Mouse (Mus musculus) adipose tissue, adult 10 weeks (tissue): ENCODE data around the gene Ptgds. TPM values are rescaled to one million over a fixed set of nuclear protein-coding genes. Genes with fewer than 3 reads are reported as not detected.

Source experiments
- polyA plus RNA-seq: library from polyadenylated mRNA; stranded (reverse); fragments of 350-450 nt; fragmentation: Illumina TruSeq; extraction: RNeasy Lipid Tissue Mini Kit (QIAGEN cat#74804); gene quantifications from one replicate; pipeline ENCODE4 v1.2.3, GENCODE M21; 2014; ENCODE audit warnings: low read depth, low replicate concordance

Gene Ptgds
- 1,188 TPM for polyA plus RNA-seq

DNA sequence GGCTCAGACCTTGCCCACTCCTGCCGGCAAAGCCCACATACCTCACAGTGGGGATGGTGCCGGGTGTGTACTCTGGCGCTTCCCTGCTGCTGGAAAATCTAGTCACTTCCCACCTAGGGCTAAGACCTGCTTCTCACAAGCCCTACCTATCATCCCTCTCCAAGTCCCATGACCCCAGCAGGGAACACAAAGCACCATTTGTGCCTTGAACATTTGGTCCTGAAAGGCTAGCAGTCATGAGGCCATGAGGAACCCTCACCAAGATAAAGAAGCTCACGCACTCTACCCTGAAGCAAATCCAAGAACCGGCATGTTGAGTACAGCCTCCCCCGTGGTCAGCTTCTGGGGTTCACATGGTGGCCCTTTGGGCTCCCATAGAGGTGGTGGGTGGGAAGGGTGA is at the start of gene Ptgds:
Gene Ptgds, minus strand, starts transcription at position 78 of the 400 bp plus-strand sequence.

DNA sequence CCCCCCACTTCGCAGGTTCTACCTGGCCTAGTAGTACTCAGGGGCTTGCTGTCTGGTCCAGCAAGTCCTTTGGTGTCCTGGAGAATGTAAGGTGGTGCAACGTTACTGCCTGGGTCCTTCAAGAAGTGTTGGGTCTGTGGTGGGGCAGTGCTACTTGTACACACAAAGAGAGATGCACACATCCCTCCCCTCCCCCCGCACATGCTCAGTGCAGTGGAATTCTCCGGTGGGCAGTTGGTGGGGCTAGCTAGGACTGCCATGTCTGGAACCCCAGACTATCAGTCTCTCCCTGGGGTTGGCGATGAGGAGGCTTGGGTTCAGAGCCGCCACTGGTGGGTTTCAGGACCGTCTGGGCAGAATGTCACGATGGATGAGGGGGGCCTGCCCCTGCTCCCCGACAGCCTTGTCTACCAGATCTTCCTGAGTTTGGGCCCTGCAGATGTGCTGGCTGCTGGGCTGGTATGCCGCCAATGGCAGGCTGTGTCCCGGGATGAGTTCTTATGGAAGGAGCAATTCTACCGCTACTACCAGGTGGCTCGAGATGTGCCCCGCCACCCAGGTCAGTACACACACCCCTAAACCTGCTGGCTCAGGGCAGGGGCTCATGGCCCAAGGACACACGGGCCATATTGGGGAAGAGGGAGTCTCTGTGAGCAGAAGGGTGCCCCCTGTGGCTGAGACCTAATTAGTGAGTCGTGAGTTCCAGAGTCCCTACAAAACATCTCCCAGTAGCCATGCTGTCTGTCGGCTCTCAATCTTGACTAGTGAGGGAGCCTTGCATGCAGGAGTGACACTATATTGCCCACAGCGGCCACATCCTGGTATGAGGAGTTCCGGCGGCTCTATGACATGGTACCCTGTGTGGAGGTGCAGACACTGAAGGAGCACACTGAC is 32.0 kb upstream of the Ptgds start, which contains the start of gene C8g:
Gene C8g, minus strand, starts transcription at position 127 of the 894 bp plus-strand sequence.

DNA sequence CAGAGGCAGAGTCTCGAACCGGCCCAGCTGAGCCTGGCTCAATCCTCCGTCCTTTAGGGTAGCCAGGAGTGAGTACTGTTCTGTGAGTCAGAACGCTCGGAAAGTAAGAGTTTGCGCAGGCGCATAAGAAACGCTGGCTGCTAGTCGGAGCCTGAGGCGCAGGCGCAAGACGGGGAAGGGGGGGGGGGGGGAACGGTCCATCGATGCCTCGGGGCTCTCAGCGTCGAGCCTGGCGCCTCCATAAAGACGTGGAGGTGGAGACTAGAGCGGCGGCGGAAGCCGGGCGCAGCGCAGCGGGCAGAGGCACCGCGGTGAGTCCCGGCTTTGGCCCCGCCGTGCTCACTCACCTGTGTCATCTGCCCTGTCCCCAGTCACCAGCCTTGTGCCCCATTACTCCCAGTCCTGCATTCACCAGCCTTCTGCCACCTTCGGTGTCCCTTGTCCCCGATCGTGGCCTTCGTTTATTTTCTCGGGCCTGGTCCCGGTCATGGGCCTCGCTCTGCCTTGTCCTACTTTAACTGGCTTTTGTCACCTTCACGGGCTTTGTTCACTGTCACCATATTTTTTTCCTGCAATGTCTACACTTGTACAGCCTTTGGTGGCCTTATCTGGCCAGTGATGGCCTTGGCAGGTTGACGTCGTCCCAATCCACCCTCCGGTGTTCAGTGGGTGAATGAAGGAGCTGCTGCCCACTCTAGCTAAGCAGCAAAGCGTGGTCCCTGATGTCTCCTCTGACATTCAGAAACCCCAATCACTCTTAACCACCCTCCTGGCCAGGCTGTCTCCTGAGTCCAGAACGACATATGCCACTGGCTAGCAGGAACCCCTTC is 30.9 kb upstream of the Ptgds start, which contains the start of gene Fbxw5:
Gene Fbxw5, plus strand, starts transcription at position 175 of the 830 bp plus-strand sequence.

DNA sequence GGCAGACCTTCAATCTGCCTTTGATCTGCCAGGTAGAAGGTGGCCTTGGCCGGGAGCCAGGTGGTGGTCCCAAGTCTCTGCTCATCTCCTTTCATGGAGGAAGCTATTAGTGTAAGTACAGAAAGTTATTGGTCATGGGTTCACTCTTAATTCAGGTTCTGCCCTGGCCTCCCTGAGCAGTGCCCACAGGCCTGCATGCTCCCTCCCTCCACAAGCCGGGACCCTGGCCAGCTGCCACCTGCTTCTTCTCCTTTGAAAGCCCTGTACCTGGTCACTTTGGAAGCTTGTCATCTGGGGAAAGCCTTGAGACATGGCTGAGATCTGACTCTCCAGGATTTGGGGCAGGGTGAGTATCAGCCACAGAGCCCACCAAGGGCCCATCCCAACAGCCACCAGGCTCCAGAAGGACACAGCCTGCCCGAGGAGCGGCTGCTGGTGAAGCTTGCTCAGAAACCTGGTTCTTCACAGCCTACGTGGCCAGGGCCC is 23.7 kb upstream of the Ptgds start, which contains the start of gene Lcn12:
Gene Lcn12, minus strand, starts transcription at position 436 of the 486 bp plus-strand sequence.

DNA sequence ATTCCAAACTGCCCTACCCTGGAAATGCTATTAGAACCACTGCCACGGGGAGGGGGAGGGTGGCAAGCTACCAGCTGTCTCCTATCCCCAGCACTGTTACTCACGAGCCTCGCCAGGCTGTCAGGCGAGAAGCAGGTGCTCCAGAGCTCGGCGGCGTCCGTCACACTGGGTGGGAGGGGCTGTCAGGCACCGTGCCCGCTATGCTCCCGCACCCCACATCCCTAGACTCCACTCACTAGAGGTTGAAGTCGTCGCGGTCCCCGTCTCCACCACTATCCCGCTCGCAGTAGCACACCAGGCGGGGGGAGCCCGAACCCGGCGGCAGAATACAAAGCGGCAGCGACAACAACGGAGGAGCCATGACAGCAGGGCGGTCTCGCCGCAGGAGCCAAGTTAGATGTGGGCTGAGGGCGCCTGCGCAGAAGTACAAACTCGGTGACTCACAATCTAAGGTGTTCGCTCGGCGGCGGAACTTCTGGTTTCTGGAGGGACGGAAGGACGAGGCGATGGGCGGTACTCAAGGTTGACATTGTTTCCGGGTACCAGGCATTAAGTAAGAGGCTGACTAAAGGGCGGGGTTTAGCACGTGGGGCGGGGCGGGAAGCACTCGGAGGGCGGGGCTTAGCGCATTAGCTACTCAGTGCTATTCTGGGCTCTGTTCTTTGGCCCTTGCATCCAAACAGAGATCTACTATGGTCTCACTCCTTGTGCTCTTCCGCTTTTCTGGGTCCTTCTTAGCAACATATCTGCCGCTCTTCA is 9.1 kb downstream of the Ptgds start, which contains the start of gene Paxx:
Gene Paxx, minus strand, starts transcription at position 544 of the 759 bp plus-strand sequence.

DNA sequence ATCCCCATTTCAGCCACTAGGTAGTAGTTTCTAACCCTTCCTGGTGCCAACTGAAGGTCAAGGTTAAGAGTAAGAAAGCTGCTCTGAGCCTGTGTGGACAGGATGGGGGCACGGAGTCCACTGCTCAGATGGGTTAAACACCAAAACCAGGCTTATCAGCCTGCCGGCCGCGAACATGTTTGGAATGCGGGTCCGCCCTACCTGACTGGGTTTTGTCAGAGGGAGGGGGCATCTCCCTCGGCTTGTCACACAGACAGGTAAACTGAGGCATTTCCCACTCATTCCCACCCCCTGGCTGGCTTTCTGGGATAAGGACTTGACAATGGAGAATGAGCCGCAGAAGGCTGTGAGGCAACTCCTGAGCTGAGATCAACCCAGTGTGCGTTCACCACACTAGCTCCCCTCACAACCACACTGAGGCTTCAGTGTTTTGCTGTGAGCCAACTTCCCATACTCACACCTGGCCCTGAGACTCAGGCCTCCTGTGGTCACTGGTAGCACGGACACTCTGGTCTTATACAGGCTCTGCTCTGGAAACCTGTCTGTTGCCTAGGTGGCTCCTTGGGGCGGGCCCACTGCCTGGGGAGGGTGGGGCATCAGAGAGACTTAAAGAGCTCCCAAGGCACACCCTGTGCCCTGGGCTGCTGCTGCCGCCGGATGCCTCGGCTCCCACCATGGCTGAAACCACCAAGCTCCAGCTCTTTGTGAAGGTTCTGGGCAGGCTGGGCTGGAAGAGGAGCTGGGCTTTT is 13.5 kb downstream of the Ptgds start, which contains the start of gene Clic3:
Gene Clic3, plus strand, starts transcription at position 634 of the 749 bp plus-strand sequence.

DNA sequence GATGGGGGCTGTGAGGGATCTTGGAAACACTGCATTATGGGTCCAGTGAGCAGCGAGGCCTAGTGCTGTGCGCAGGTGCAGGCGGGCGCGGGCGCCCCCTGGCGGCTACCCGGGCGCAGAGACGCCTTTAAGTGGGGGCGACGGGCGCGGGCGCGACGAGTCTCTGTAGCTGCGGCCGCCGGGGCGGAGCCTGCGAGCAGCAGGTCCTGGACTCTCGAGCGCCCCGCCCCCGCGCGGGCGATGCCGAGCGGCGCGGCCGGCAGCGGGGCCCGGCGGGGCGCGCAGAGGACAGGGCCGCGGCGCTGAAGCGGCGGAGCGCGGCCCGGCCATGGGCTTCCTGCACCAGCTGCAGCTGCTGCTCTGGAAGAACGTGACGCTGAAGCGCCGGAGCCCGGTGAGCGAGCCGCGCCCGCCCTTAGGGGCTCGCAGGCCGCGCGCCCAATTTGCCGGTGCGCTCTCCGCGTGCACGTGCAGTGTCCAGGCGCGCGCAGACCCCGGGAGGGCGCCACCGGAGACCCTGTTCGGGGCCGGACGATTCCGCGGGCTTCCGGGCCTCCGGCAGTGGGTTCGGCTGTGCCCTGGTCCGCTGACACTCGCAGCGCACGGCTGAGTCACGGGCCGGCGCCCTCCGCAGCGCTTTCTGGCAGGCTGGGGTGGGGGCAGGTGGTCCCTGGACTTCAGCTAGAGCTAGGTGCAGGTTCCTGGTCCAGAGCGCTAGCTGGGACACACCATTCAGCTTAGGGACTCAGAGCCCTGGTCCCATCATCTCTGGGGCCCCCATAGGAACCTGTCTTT is 41.2 kb downstream of the Ptgds start, which contains the start of gene Abca2:
Gene Abca2, plus strand, starts transcription at position 262 of the 795 bp plus-strand sequence.

DNA sequence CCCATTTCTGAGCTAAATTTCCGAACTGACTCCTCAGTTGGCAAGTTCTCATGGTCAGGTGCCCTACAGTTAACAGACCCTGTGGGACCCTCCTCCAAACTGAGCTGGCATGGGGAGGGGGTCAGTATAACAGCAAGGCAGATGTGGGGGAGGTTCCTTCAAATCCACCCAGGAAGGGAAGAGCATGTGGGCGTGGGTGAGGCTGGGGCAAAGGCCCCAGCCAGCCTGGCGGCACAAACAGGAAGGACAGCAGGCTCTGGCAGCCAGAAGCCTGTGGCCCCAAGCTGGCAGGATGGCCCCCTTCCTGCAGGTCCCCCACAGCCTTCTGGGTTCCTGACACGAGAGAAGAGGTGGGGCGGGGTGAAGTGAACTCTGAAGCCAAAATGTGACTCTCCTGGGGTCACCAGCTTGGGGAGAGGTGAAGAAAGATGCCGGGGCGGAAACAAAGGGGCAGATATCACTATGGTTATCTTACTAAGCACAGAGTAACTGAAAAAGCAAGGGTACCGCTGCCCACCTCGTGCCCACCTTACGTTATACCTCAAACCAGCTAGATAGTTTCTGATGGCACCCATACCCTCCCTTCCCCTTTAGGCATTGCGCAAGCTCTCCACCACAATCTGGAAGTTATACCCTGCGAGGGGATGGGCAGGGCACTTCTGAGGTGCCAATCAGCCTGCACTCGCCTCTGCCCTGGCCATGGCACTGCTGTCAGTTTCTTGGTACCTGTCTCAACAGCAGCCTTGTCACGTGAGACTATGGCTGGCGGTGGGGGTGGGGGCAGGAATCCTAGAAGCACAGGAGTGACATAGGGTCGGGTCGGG is 47.0 kb downstream of the Ptgds start, which contains the start of gene Fut7:
Gene Fut7, plus strand, starts transcription at position 681 of the 824 bp plus-strand sequence.

Other genes with a start within 250 kb of the Ptgds start
- gene Tubb4b, start 245.3 kb downstream of the Ptgds start, polyA plus RNA-seq = 224 TPM
- gene Slc34a3, start 235.7 kb downstream of the Ptgds start, polyA plus RNA-seq = not detected
- not detected for gene Rnf224, start 233.3 kb downstream of the Ptgds start, polyA plus RNA-seq
- gene Rnf208, start 227.8 kb downstream of the Ptgds start, polyA plus RNA-seq = 6.8 TPM
- 0.38 TPM for gene Cysrt1, start 227.6 kb downstream of the Ptgds start, polyA plus RNA-seq
- 13.6 TPM for gene AL732309.1, start 223.2 kb downstream of the Ptgds start, polyA plus RNA-seq
- gene Tmem203, start 214.6 kb downstream of the Ptgds start, polyA plus RNA-seq = 27.6 TPM
- gene Tprn, start 207.4 kb downstream of the Ptgds start, polyA plus RNA-seq = 11.7 TPM
- gene Ssna1, start 197.6 kb downstream of the Ptgds start, polyA plus RNA-seq = 57.4 TPM
- gene Anapc2, start 197.6 kb downstream of the Ptgds start, polyA plus RNA-seq = 70.9 TPM
- gene Tmem210, start 181.9 kb downstream of the Ptgds start, polyA plus RNA-seq = 2.1 TPM
- gene Lrrc26, start 180.1 kb downstream of the Ptgds start, polyA plus RNA-seq = 2.9 TPM
- not detected for gene Grin1, start 150.9 kb downstream of the Ptgds start, polyA plus RNA-seq
- 44.1 TPM for gene Man1b1, start 137.7 kb downstream of the Ptgds start, polyA plus RNA-seq
- 15.5 TPM for gene Dpp7, start 113.7 kb downstream of the Ptgds start, polyA plus RNA-seq
- 26.4 TPM for gene Uap1l1, start 104.4 kb downstream of the Ptgds start, polyA plus RNA-seq
- 1.5 TPM for gene Sapcd2, start 97.7 kb downstream of the Ptgds start, polyA plus RNA-seq
- gene Entpd2, start 74.2 kb downstream of the Ptgds start, polyA plus RNA-seq = 47.9 TPM
- gene Npdc1, start 70.7 kb downstream of the Ptgds start, polyA plus RNA-seq = 94.7 TPM
- 0.61 TPM for gene Fut7, start 46.8 kb downstream of the Ptgds start, polyA plus RNA-seq
- 204 TPM for gene Abca2, start 41.3 kb downstream of the Ptgds start, polyA plus RNA-seq
- 34.4 TPM for gene Clic3, start 13.2 kb downstream of the Ptgds start, polyA plus RNA-seq
- gene Paxx, start 9.0 kb downstream of the Ptgds start, polyA plus RNA-seq = 79.8 TPM
- gene Lcn12, start 23.9 kb upstream of the Ptgds start, polyA plus RNA-seq = 383 TPM
- gene Fbxw5, start 30.7 kb upstream of the Ptgds start, polyA plus RNA-seq = 74.6 TPM
- 7.2 TPM for gene C8g, start 31.7 kb upstream of the Ptgds start, polyA plus RNA-seq
- gene Traf2, start 76.9 kb upstream of the Ptgds start, polyA plus RNA-seq = 15.6 TPM
- 250 TPM for gene Edf1, start 87.8 kb upstream of the Ptgds start, polyA plus RNA-seq
- 1.1 TPM for gene Mamdc4, start 104.8 kb upstream of the Ptgds start, polyA plus RNA-seq
- gene Phpt1, start 105.2 kb upstream of the Ptgds start, polyA plus RNA-seq = 65.3 TPM
- 1.7 TPM for gene Ajm1, start 111.7 kb upstream of the Ptgds start, polyA plus RNA-seq
- gene Rabl6, start 138.5 kb upstream of the Ptgds start, polyA plus RNA-seq = 69.7 TPM
- gene Ccdc183, start 147.6 kb upstream of the Ptgds start, polyA plus RNA-seq = 7.2 TPM
- 48.8 TPM for gene Tmem141, start 152.0 kb upstream of the Ptgds start, polyA plus RNA-seq
- 41.5 TPM for gene Fcna, start 158.0 kb upstream of the Ptgds start, polyA plus RNA-seq
- 6,740 TPM for gene Lcn8, start 183.1 kb upstream of the Ptgds start, polyA plus RNA-seq
- gene Lcn5, start 187.9 kb upstream of the Ptgds start, polyA plus RNA-seq = 8,551 TPM
- gene Lcn6, start 206.7 kb upstream of the Ptgds start, polyA plus RNA-seq = 653 TPM
- 827 TPM for gene Lcn10, start 212.7 kb upstream of the Ptgds start, polyA plus RNA-seq
- gene Obp2a, start 230.0 kb upstream of the Ptgds start, polyA plus RNA-seq = 28.7 TPM
- gene Bmyc, start 236.7 kb upstream of the Ptgds start, polyA plus RNA-seq = 235 TPM